In genomic region chr8:8659503-8660306, GRCm38 (mm10) we compare ENCODE assay signal across 9 mouse cellular contexts. TPM values are rescaled to one million over a fixed set of nuclear protein-coding genes. Genes with fewer than 3 reads are reported as not detected.
A peak's percentile ranks its signal among the peaks of the same experiment; 100 is the strongest.
DNase-seq lines count a peak whose midpoint lies in the region; ATAC-seq and TF ChIP-seq lines count a peak whose summit lies in the region.
"Had no signal": no experiment of that assay in that cellular context is flagged by ENCODE, and none has a peak within 500 bp of the region (broad histone marks: within the 10 kb centered on the region; RNA-seq: fewer than 3 reads in every experiment).

No protein-coding gene starts in this region.

- peaks cover 6% of the 10 kb centered on the region for H3K4me1 ChIP-seq in forebrain, postnatal 0 days (ENCODE audit: insufficient read depth)
- peaks cover 35% of the 10 kb centered on the region for H3K4me1 ChIP-seq in liver, embryonic 12.5 days
- H3K4me1 ChIP-seq in neural tube, embryonic 13.5 days (replicated peaks) = peaks cover 42% of the 10 kb centered on the region

- 0 out of 2 replicates have a peak, but pooled peaks have one; percentile 1 for TF ChIP-seq CTCF in forebrain, postnatal 0 days (IDR thresholded peaks at IDR 0.05; ENCODE audit: low read depth)

- 1% methylated on average over 53 of the region's 53 CpGs for WGBS in forebrain, postnatal 0 days
- 2% methylated on average over 53 of the region's 53 CpGs for WGBS in liver, embryonic 12.5 days (ENCODE audit: insufficient replicate concordance)
- under 1% methylated on average over 53 of the region's 53 CpGs for WGBS in neural tube, embryonic 13.5 days

- H3K9me3 ChIP-seq in forebrain, postnatal 0 days (ENCODE audit: low read length) = no peaks in the 10 kb centered on the region
- H3K9me3 ChIP-seq in liver, embryonic 12.5 days (replicated peaks) = no peaks in the 10 kb centered on the region
- no peaks in the 10 kb centered on the region for H3K9me3 ChIP-seq in neural tube, embryonic 13.5 days

- intact Hi-C loops in heart, postnatal 25 days (cut with DNase I) = loop anchor here (5.0 to 10.0 kb wide), 6 partner anchors 73 to 513 kb away; no protein-coding TSS in a partner anchor

- peak overlapping the region; percentile 87 for H3K9ac ChIP-seq in forebrain, postnatal 0 days
- peak overlapping the region; percentile 61 for H3K9ac ChIP-seq in liver, embryonic 12.5 days
- peak overlapping the region; percentile 99 for H3K9ac ChIP-seq in neural tube, embryonic 13.5 days

- no peak for ATAC-seq in forebrain, postnatal 0 days
- no peak for ATAC-seq in liver, embryonic 12.5 days
- ATAC-seq in neural tube, embryonic 13.5 days (ENCODE audit: low read depth) = no peak

- DNase-seq in heart, adult 11 months = peak; percentile 93
- DNase-seq in heart, postnatal 25 days (ENCODE audit: low spot score) = no peak
- peak; percentile 39 for DNase-seq in adrenal gland, postnatal 10 days
- peak; percentile 70 for DNase-seq in forebrain, postnatal 0 days
- peak; percentile 17 for DNase-seq in induced T-regulatory cell, adult 2 months (ENCODE audit: low read depth)
- no peak for DNase-seq in c-Kit-positive CD71-positive TER-119-positive erythroid progenitor cells, embryonic 14.5 days (ENCODE audit: low spot score)

- H3K27me3 ChIP-seq in forebrain, postnatal 0 days (ENCODE audit: insufficient read depth, low read length) = no peaks in the 10 kb centered on the region
- peaks cover 51% of the 10 kb centered on the region for H3K27me3 ChIP-seq in liver, embryonic 12.5 days (replicated peaks)
- no peaks in the 10 kb centered on the region for H3K27me3 ChIP-seq in neural tube, embryonic 13.5 days

- peak overlapping the region; percentile 82 for H3K4me2 ChIP-seq in forebrain, postnatal 0 days (ENCODE audit: low read depth)
- H3K4me2 ChIP-seq in liver, embryonic 12.5 days = peak overlapping the region; percentile 96
- peak overlapping the region; percentile 85 for H3K4me2 ChIP-seq in neural tube, embryonic 13.5 days

- H3K4me3 ChIP-seq in forebrain, postnatal 0 days (ENCODE audit: low read depth, low read length) = peak overlapping the region; percentile 93
- peak overlapping the region; percentile 64 for H3K4me3 ChIP-seq in liver, embryonic 12.5 days
- H3K4me3 ChIP-seq in neural tube, embryonic 13.5 days = peak overlapping the region; percentile 88

- H3K36me3 ChIP-seq in forebrain, postnatal 0 days (ENCODE audit: insufficient read depth) = no peaks in the 10 kb centered on the region
- peaks cover 13% of the 10 kb centered on the region for H3K36me3 ChIP-seq in liver, embryonic 12.5 days
- H3K36me3 ChIP-seq in neural tube, embryonic 13.5 days = no peaks in the 10 kb centered on the region

- H3K27ac ChIP-seq in forebrain, postnatal 0 days (ENCODE audit: low read depth, low read length) = peak overlapping the region; percentile 92
- H3K27ac ChIP-seq in liver, embryonic 12.5 days = no peak overlapping the region
- H3K27ac ChIP-seq in neural tube, embryonic 13.5 days (replicated peaks) = peak overlapping the region; percentile 96
- H3K27ac ChIP-seq: macrophage had no signal

RNA-seq across cellular contexts. Expression of gene Efnb2, which starts 1.3 kb away (rescaled TPM):
- total RNA-seq in heart, postnatal 25 days (2021) = 10 to 100 TPM; 24.8 to 29.4 TPM
- 10 to 100 TPM; 29.6 to 32.5 TPM for total RNA-seq in adrenal gland, postnatal 10 days (2021)
- 50.9 and 53.5 TPM in 2 replicates for total RNA-seq in forebrain, postnatal 0 days (2014; rRNA removed)
- 29.5 and 29.6 TPM in 2 replicates for polyA plus RNA-seq in forebrain, postnatal 0 days (2015; fragmentation: Nextera tagmentation; extraction: Ambion mirVana)
- 2.8 and 3.3 TPM in 2 replicates for polyA plus RNA-seq in liver, embryonic 12.5 days (2016; fragmentation: Nextera tagmentation; extraction: Ambion mirVana)
- 24.5 and 26.6 TPM in 2 replicates for polyA plus RNA-seq in neural tube, embryonic 13.5 days (2015; fragmentation: Nextera tagmentation; extraction: Ambion mirVana)

RNA-seq across cellular contexts. Expression of gene Arglu1, which starts 30.6 kb away (rescaled TPM):
- total RNA-seq in heart, postnatal 25 days (2021) = 10 to 100 TPM; 29.4 to 30.4 TPM
- total RNA-seq in adrenal gland, postnatal 10 days (2021) = 10 to 100 TPM; 52.6 to 81.2 TPM
- total RNA-seq in forebrain, postnatal 0 days (2014; rRNA removed) = 115 and 154 TPM in 2 replicates
- polyA plus RNA-seq in forebrain, postnatal 0 days (2015; fragmentation: Nextera tagmentation; extraction: Ambion mirVana) = 101 and 143 TPM in 2 replicates
- polyA plus RNA-seq in liver, embryonic 12.5 days (2016; fragmentation: Nextera tagmentation; extraction: Ambion mirVana) = 75.4 and 79.5 TPM in 2 replicates
- 184 TPM in 2 replicates for polyA plus RNA-seq in neural tube, embryonic 13.5 days (2015; fragmentation: Nextera tagmentation; extraction: Ambion mirVana)

Comparison
In these comparisons a context has a peak if more than half of its experiments do, and no peak if none do; other contexts are left out.
1. DNase-seq: peak in heart, adult 11 months (single experiment), adrenal gland, postnatal 10 days (single experiment), forebrain, postnatal 0 days (single experiment) and induced T-regulatory cell, adult 2 months (single experiment); none in heart, postnatal 25 days (single experiment) and c-Kit-positive CD71-positive TER-119-positive erythroid progenitor cells, embryonic 14.5 days (single experiment).
2. Peak in every context shown above with its lines, with median percentiles within 50 percentile points of each other: H3K4me2 ChIP-seq, H3K4me3 ChIP-seq and H3K9ac ChIP-seq.